Comparison of ENCODE assay signal across 10 mouse cellular contexts in genomic region chr17:75349109-75349508, GRCm38 (mm10).
A peak's percentile ranks its signal among the peaks of the same experiment; 100 is the strongest.
DNase-seq lines count a peak whose midpoint lies in the region; ATAC-seq and TF ChIP-seq lines count a peak whose summit lies in the region.
"Had no signal": no experiment of that assay in that cellular context is flagged by ENCODE, and none has a peak within 500 bp of the region (broad histone marks: within the 10 kb centered on the region; RNA-seq: fewer than 3 reads in every experiment).

No protein-coding gene starts in this region.

- 0 out of 2 replicates have a peak, but pooled peaks have one; percentile 11 for TF ChIP-seq EP300 in heart, adult 2 months (IDR thresholded peaks at IDR 0.05; ENCODE audit: insufficient read depth, low read depth, low read length)

- H3K27me3 ChIP-seq in heart, adult 2 months (ENCODE audit: control insufficient read depth, insufficient read depth, low read length), result no peaks in the 10 kb centered on the region
- H3K27me3 ChIP-seq in heart, embryonic 11.5 days (ENCODE audit: control insufficient read depth, insufficient read depth, low read length), result no peaks in the 10 kb centered on the region
- H3K27me3 ChIP-seq in intestine, embryonic 15.5 days (replicated peaks), result no peaks in the 10 kb centered on the region

- TF ChIP-seq CTCF in heart, adult 2 months (IDR thresholded peaks at IDR 0.05), result no peak

- H3K4me1 ChIP-seq in heart, adult 2 months (ENCODE audit: control insufficient read depth, insufficient read depth, low read length), result peaks cover 2% of the 10 kb centered on the region
- peaks cover 7% of the 10 kb centered on the region for H3K4me1 ChIP-seq in heart, embryonic 11.5 days (ENCODE audit: control insufficient read depth, insufficient read depth, low read length)
- H3K4me1 ChIP-seq in intestine, embryonic 15.5 days (replicated peaks), result no peaks in the 10 kb centered on the region

- no peak for ATAC-seq in heart, embryonic 11.5 days (replicated peaks; ENCODE audit: insufficient number of reproducible peaks, low FRiP score, low TSS enrichment)
- no peak for ATAC-seq in intestine, embryonic 15.5 days

- H3K36me3 ChIP-seq in heart, adult 2 months (ENCODE audit: control insufficient read depth, insufficient read depth, low read length), result no peaks in the 10 kb centered on the region
- H3K36me3 ChIP-seq in heart, embryonic 11.5 days (ENCODE audit: control insufficient read depth, insufficient read depth, low read length), result peaks cover 5% of the 10 kb centered on the region
- H3K36me3 ChIP-seq in intestine, embryonic 15.5 days, result 0 out of 2 replicates have a peak, but pooled peaks cover 2% of the 10 kb centered on the region
- H3K36me3 ChIP-seq: G1E had no signal

- no peak for TF ChIP-seq POLR2A in heart, adult 2 months (IDR thresholded peaks at IDR 0.05; ENCODE audit: insufficient read depth, low read depth, low read length)

- H3K79me2 ChIP-seq in heart, adult 2 months (replicated peaks; ENCODE audit: control insufficient read depth, insufficient read depth, low read length), result no peaks in the 10 kb centered on the region

- no peak overlapping the region for H3K4me2 ChIP-seq in heart, embryonic 11.5 days
- H3K4me2 ChIP-seq in intestine, embryonic 15.5 days (replicated peaks), result no peak overlapping the region

- no peak overlapping the region for H3K9ac ChIP-seq in heart, adult 2 months (ENCODE audit: low read depth, low read length)
- H3K9ac ChIP-seq in heart, embryonic 11.5 days (ENCODE audit: low read depth, low read length), result no peak overlapping the region
- no peak overlapping the region for H3K9ac ChIP-seq in intestine, embryonic 15.5 days

- no peak overlapping the region for H3K4me3 ChIP-seq in heart, adult 2 months
- H3K4me3 ChIP-seq in heart, embryonic 11.5 days (ENCODE audit: low read depth, low read length), result no peak overlapping the region
- H3K4me3 ChIP-seq in intestine, embryonic 15.5 days (replicated peaks), result no peak overlapping the region

- intact Hi-C loops in heart, adult 2 months (cut with DNase I), result no loop called here

- no peak overlapping the region; the same call in 1 of the 2 replicates for H3K27ac ChIP-seq in heart, adult 2 months
- no peak overlapping the region for H3K27ac ChIP-seq in heart, embryonic 11.5 days (ENCODE audit: low read depth, low read length)
- H3K27ac ChIP-seq in intestine, embryonic 15.5 days, result no peak overlapping the region

- 0 out of 2 replicates have a peak, but pooled peaks cover 5% of the 10 kb centered on the region for H3K9me3 ChIP-seq in heart, embryonic 11.5 days (replicated peaks; ENCODE audit: control insufficient read depth, low read length)
- H3K9me3 ChIP-seq in intestine, embryonic 15.5 days, result no peaks in the 10 kb centered on the region

- DNase-seq in heart, adult 2 months, result peak; percentile 28 to 40
- DNase-seq in frontal cortex, postnatal 14 days (ENCODE audit: low spot score in 2 of 2), result peak; percentile 15 to 38
- peak; percentile 11 to 24 for DNase-seq in layer of hippocampus, postnatal 10 days (ENCODE audit: low spot score in 2 of 2)
- peak; percentile 37 to 49 for DNase-seq in right cerebral cortex, postnatal 10 days (ENCODE audit: low spot score in 2 of 2)
- DNase-seq in embryo, embryonic 11 days, result no peak
- DNase-seq in thymus, postnatal 10 days (ENCODE audit: low spot score in 2 of 2), result no peak
- DNase-seq: cerebellum, adult 8-10 months had no signal

- 78% methylated on average over 8 of the region's 8 CpGs for WGBS in heart, adult 2 months
- WGBS in heart, embryonic 11.5 days (ENCODE audit: insufficient replicate concordance), result 84% methylated on average over 8 of the region's 8 CpGs
- 85% methylated on average over 8 of the region's 8 CpGs for WGBS in intestine, embryonic 15.5 days

Comparison
In these comparisons a context has a peak if more than half of its experiments do, and no peak if none do; other contexts are left out.
1. DNase-seq: peak in heart, adult 2 months (2 of 2), frontal cortex, postnatal 14 days (2 of 2), layer of hippocampus, postnatal 10 days (2 of 2) and right cerebral cortex, postnatal 10 days (2 of 2); none in embryo, embryonic 11 days (single experiment) and thymus, postnatal 10 days (0 of 2).